Mouse (Mus musculus) v-Abl transformed pro-B cells (cell line): Measurements from ENCODE around the gene Aqp1.

Experiments
- in situ Hi-C, 2 experiments: fragments of 400-800 bp; cut with MboI; formaldehyde crosslinking; loops; one replicate each; pipeline ENCODE4 v1.15.1; 2025; ENCODE audit not compliant: unreplicated experiment in 2 of 2

Gene Aqp1

DNA sequence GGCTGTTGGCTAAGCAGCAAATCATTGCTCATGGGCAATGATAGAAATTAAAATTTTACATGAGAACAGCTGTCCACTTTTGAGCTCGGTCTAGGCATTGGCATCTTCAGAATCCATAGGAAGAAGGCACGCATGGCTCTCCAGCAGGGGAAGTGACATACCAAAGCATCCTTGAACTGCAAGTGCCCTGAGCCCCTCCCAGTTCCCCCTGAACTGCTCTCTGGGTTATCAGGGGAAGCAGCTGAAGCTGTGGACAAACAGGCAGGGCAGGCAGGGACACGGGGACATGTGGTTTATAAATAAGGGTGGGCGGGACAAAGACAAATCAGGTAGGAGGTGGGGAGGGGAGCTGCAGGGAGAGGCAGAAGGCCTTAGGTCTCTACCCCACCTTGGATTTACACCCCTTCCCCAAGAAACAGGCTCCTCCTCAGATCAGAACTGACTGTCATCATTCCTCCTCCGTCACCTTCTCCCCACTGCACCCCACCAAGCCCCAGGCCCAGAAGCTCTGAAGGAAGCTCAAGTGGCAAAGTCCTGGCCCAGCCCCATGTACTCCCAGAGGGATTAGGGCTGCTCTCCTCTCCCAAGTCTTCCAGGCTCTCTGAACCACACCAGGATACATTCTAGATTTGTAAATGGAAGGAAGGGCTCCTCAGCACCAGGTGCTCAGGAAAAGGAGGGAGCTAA is 19.9 kb downstream of the Aqp1 start:
- in situ Hi-C loops: no loop called here

- in situ Hi-C loops: no loop called here
These were observed 20.9 kb downstream of the Aqp1 start for GRCm38 (mm10) chr6:55356976-55357635.

- in situ Hi-C loops: no loop called here
These were observed 21.4 kb downstream of the Aqp1 start for GRCm38 (mm10) chr6:55357636-55358031.

DNA sequence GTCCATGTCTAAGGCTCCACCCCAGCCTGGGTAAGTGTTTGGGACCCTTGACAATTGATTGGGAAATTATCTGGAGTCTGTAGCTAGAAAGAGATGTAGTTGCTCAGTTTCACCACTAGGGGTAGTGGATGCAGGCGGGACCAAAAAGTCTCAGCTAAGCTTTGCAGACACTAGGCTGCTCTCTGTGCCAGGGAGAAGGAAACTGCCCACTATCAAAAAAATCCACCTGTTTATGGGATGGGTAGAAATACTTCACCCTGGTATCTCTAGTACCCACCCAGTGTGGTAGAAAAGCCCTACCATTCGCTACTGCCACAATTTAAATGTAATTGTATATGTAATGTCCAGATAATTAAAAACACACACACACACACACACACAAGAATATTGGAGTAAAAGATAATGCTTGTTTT is 22.5 kb downstream of the Aqp1 start:
- in situ Hi-C loops: no loop called here

DNA sequence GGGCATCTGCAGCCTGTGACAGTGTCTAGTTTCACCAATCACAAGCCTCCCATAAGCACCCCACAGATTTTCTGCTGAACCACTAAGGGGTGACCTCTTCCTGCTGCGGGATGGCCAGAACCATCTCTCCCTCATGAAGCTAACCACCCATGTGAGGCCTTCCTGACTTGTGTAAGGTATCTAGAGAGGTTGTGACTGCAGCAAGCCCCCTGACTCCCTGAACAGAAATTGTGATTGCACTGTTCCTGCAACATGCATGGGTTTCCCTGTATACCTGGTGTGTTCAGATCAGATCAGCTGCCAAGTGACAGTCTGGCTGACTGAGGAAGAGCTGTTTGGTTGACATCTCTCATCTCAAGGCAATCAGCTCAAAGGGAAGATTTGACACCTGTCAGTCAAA is 26.4 kb downstream of the Aqp1 start:
- in situ Hi-C loops: no loop called here

DNA sequence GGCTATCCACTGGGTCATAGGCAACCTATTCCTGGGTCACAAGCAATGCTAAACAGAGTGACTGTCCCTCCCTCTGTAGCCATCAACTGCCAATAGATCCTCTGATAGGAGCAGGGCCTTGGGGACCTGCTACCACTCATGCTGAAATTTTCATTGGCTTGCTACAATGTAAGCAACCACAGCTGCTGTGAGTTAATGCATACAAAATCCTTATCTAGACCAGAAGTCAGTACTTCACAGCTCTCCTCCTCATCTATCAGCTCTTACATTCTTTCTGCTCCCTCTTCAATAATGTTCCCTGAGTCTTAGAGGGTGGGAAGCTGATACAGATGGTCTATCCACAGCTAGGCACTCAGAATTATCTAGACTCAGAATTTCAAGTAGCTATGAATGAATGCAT is 30.9 kb downstream of the Aqp1 start:
- in situ Hi-C loops: no loop called here

GRCm38 (mm10) chr6:55370831-55371230 is 34.6 kb downstream of the Aqp1 start:
- in situ Hi-C loops: no loop called here

DNA sequence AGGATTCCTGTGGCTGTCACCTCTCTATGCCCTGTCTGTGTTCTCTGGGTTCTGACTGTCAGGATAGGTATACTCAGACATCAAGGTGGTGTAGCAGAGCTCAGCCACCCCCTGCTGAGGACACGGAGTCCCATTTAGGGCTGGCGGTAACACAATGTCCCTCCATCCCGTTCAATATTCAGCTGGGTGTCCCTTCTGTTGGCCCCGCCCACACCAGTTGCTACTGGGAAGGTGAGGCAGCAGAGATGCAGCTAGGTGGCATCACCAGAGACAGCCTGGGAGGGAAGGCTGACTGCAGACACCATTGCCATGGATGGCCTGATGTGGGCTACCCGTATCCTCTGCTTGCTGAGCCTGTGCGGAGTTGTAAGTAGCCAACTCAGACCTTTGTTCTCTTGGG is 39.8 kb downstream of the Aqp1 start, which contains the start of gene Ghrhr:
Ghrhr (plus strand) TSS at position 220 of the 400 bp plus-strand sequence.
- in situ Hi-C loops: no loop called here

- in situ Hi-C loops: no loop called here
These were observed 40.3 kb downstream of the Aqp1 start for GRCm38 (mm10) chr6:55376511-55376910.

- in situ Hi-C loops: no loop called here
These were observed 41.2 kb downstream of the Aqp1 start for GRCm38 (mm10) chr6:55377461-55377860.

DNA sequence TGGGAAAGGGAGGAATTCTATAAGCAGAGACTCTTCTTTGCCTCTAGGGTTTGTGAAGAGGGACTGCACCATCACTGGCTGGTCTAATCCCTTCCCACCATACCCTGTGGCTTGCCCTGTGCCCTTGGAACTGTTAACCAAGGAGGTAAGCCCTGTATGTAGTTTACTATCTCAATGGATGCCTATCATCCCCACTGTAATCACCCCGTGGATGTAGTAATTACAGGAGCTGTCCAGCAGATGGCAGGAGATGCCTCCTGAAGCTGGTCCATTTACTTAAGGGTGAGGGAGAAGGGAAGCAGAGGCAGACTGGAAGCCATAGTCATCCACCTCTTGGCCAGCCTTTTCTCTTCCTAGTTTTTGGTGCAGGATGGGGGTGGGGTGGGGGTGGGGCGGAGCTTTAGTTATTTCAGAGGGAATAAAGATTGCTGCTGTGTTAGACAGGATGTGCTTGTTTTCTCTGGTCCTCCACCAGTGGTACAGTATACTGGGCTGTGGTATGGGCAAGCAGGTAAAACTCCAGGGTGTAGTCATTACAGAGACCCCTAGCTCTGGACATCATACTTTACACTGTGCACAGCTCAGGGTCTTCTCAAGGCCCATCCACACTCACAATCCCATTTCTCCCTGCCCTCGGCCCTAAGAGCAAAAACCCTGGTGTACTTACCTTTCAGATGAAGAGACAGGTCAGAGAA is 43.6 kb downstream of the Aqp1 start:
- in situ Hi-C loops: no loop called here

DNA sequence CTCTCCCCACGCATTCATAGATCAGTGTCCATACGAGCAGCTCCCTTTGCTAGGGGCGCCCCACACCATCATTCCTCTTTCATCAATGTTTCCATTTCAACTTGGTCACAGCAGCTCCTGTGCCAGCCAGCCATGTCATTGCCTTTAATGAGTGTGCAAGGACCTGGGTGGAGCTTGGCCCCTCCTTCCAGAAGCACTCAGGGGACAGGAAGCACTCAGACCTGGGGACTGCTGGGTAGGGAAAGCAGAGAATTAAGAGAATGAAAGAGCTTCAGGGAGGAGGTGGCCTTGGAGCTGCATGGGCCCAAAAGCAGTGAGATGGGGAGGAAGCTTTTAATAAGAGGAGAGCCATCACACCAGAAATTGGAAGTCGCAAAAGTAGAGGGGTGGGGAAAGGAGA is 45.7 kb downstream of the Aqp1 start:
- in situ Hi-C loops: no loop called here

DNA sequence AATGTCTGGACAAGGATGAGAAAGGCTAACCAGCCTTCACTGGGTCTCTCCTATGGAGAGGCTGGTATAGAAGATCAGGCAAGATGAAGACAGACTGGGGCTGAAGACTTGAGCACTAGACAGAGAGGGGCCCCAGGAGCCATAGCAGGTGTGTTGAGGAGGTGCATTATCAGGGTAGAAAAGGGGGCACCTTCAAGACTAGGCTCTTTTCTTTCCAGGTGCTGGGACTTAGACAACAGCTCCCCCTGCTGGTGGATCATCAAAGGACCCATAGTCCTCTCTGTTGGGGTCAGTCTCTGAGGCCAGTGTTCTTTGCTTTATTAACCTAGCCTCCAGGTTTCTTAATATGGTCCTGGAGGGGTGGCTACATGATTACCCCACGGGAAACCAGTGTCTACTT is 47.7 kb downstream of the Aqp1 start:
- in situ Hi-C loops: no loop called here

- in situ Hi-C loops: no loop called here
These were observed 48.2 kb downstream of the Aqp1 start for GRCm38 (mm10) chr6:55384356-55384951.

- in situ Hi-C loops: no loop called here
These were observed 52.4 kb downstream of the Aqp1 start for GRCm38 (mm10) chr6:55388546-55389169.

GRCm38 (mm10) chr6:55389321-55389720 is 53.1 kb downstream of the Aqp1 start:
- in situ Hi-C loops: no loop called here

- in situ Hi-C loops: no loop called here
These were observed 55.6 kb downstream of the Aqp1 start for GRCm38 (mm10) chr6:55391814-55392213.

DNA sequence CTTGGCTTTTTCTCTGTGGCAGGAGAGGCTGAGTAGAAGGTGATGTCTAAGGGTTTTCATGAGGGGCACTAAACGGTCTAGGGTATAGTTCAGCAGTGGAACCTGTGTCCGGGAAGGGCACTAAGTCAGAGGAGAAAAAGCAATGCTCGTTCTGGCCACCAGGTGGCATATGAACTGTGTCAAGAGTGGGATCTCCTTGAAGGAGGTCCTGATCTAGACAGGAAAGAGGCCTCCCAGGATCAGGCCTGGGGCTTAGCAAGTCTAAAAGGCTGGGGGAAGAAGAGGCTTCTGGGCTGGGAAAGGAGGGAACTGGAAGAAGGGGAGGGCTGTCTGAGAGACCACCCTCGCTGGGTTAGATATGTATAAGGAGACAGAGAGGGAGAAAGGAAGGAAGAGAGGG is 56.2 kb downstream of the Aqp1 start:
- in situ Hi-C loops: no loop called here

DNA sequence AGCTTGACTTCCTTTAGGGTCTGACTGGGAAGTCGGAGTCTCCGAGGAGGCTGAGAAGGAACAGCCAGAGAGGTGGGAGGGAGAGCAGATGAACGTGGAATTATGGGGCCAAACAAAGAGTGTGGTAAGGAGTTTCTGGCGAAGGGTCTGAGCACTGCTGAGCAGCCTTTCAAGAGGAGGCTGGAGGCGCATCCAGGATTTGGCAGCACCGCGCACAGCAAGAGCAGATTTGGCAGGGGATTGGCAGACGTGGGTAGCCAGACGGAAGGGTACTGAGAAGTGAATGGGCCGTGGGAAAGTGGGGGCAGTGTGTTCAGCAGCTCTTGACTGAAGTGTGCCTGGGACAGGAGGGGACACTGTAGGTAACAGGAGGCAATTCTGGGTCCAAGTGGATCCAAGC is 58.6 kb downstream of the Aqp1 start:
- in situ Hi-C loops: no loop called here

GRCm38 (mm10) chr6:55396176-55396575 is 59.9 kb downstream of the Aqp1 start:
- in situ Hi-C loops: no loop called here

DNA sequence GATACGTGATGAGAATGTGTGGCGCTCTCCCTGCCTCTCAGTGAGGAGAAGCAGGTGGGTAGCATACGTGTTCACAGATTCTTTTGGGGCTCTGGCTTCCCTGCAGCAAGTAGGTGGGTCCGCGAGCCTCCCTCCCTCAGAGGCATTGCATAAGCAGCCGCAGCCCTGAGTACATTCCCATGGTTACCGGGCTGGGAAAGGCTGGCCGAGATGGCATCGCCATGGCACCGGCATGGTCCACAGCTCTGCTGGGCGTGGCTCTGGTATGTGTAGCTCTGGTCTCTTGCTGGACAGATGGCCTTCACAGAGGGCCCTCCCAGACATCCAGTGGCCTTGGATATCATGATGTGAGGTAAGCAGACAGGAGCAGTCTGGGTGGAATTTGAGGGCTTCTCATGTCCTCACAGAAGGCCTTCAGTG is 60.4 kb downstream of the Aqp1 start:
- in situ Hi-C loops: no loop called here
